Mouse (Mus musculus) heart, embryonic 13.5 days (tissue): ENCODE results near the gene Glud1. TPM values are rescaled to one million over a fixed set of nuclear protein-coding genes. Genes with fewer than 3 reads are reported as not detected.
"Not testable (repeated sequence)": the region's sequence is repeated elsewhere in the genome, so short reads cannot be mapped to it uniquely, and the experiment has no call there.

ENCODE experiments used
- ATAC-seq: fragments of 200-750 bp; cut with Nextera tagmentation; 2 replicates; pipeline ENCODE4 v1.8.0; 2017; ENCODE audit warnings: moderate TSS enrichment; ENCODE audit not compliant: insufficient number of reproducible peaks, low FRiP score, low TSS enrichment; ENCODE audit errors: extremely low read depth
- H3K27ac ChIP-seq: fragments of 300-500 bp; sonication (generic); replicated peaks from 2 replicates; pipeline ENCODE4 v1.5.1; 2015; ENCODE audit warnings: moderate library complexity, mild to moderate bottlenecking, inconsistent platforms
- H3K27me3 ChIP-seq: fragments of 300-500 bp; sonication (generic); replicated peaks from 2 replicates; pipeline ENCODE4 v1.6.1; 2015; ENCODE audit warnings: mild to moderate bottlenecking, inconsistent platforms
- H3K36me3 ChIP-seq: fragments of 300-500 bp; sonication (generic); 2 replicates; pipeline ENCODE4 v1.6.1; 2015; ENCODE audit warnings: mild to moderate bottlenecking, inconsistent platforms
- H3K4me1 ChIP-seq: fragments of 300-500 bp; sonication (generic); 2 replicates; pipeline ENCODE4 v1.6.1; 2015; ENCODE audit warnings: inconsistent platforms
- H3K4me2 ChIP-seq: fragments of 300-500 bp; sonication (generic); 2 replicates; pipeline ENCODE4 v1.6.1; 2015; ENCODE audit warnings: inconsistent platforms, mild to moderate bottlenecking, moderate library complexity
- H3K4me3 ChIP-seq: fragments of 300-500 bp; sonication (generic); 2 replicates; pipeline ENCODE4 v1.5.1; 2015; ENCODE audit warnings: moderate library complexity, mild to moderate bottlenecking, inconsistent platforms
- H3K9ac ChIP-seq: fragments of 300-500 bp; sonication (generic); 2 replicates; pipeline ENCODE4 v1.6.1; 2015; ENCODE audit warnings: inconsistent platforms, mild to moderate bottlenecking, moderate library complexity
- H3K9me3 ChIP-seq: fragments of 300-500 bp; sonication (generic); 2 replicates; pipeline ENCODE4 v1.6.1; 2016; ENCODE audit warnings: inconsistent platforms
- WGBS: fragments of 180-500 bp; shearing (Covaris S2); methylation state at CpG from one replicate; pipeline ENCODE4 v1.1.7; 2015; ENCODE audit warnings: mixed read lengths; 5-methylcytosine and 5-hydroxymethylcytosine counted together
- polyA plus RNA-seq: library from polyadenylated mRNA; unstranded; fragments of >200 nt; fragmentation: Nextera tagmentation; extraction: Ambion mirVana; gene quantifications from 2 replicates; pipeline ENCODE4 v1.2.1, GENCODE M21; 2015

Gene Glud1
- polyA plus RNA-seq, 1 experiment from 2014 or later, result 56.0 TPM

GRCm38 (mm10) chr14:34312339-34313048 is 2.0 kb downstream of the Glud1 start:
- ATAC-seq, result no peak
- peak overlapping the region; percentile 86 for H3K4me3 ChIP-seq
- no peak overlapping the region for H3K27ac ChIP-seq
- peaks cover 12% of the 10 kb centered on the region for H3K36me3 ChIP-seq
- peak overlapping the region; percentile 96 for H3K9ac ChIP-seq
- peaks cover 31% of the 10 kb centered on the region for H3K4me1 ChIP-seq
- H3K4me2 ChIP-seq, result peak overlapping the region; percentile 86
- no peaks in the 10 kb centered on the region for H3K27me3 ChIP-seq
- 33% methylated on average over 5 of the region's 6 CpGs for WGBS
- no peaks in the 10 kb centered on the region for H3K9me3 ChIP-seq

GRCm38 (mm10) chr14:34313612-34314011 is 3.1 kb downstream of the Glud1 start:
- Histone ChIP-seq H3K9me3 (no peaks in the 10 kb centered on the region), H3K4me3 (no peak overlapping the region), H3K4me2 (peak overlapping the region; percentile 86), H3K36me3 (peaks cover 14% of the 10 kb centered on the region), H3K27me3 (no peaks in the 10 kb centered on the region), H3K27ac (no peak overlapping the region), H3K9ac (no peak overlapping the region), H3K4me1 (peaks cover 31% of the 10 kb centered on the region)
- ATAC-seq, result no peak
- WGBS, result 49% methylated on average over 3 of the region's 3 CpGs

- H3K4me3 ChIP-seq, H3K27ac ChIP-seq, ATAC-seq, H3K4me2 ChIP-seq, H3K27me3 ChIP-seq, H3K9me3 ChIP-seq, H3K9ac ChIP-seq: not testable (repeated sequence)
- Histone ChIP-seq H3K4me1 (peaks cover 28% of the 10 kb centered on the region), H3K36me3 (peaks cover 19% of the 10 kb centered on the region)
- 84% methylated on average over 8 of the region's 8 CpGs for WGBS
Observed at GRCm38 (mm10) chr14:34314383-34314782, 3.9 kb downstream of the Glud1 start.

- H3K9me3 ChIP-seq, result no peaks in the 10 kb centered on the region
- WGBS, result 85% methylated on average over 3 of the region's 3 CpGs
- no peak overlapping the region for H3K4me3 ChIP-seq
- no peak for ATAC-seq
- H3K9ac ChIP-seq, result no peak overlapping the region
- H3K36me3 ChIP-seq, result peaks cover 23% of the 10 kb centered on the region
- no peak overlapping the region for H3K4me2 ChIP-seq
- H3K4me1 ChIP-seq, result peaks cover 24% of the 10 kb centered on the region
- no peak overlapping the region for H3K27ac ChIP-seq
- H3K27me3 ChIP-seq, result no peaks in the 10 kb centered on the region
Observed at GRCm38 (mm10) chr14:34314796-34315195, 4.3 kb downstream of the Glud1 start.

GRCm38 (mm10) chr14:34316346-34316745 is 5.8 kb downstream of the Glud1 start:
- no peaks in the 10 kb centered on the region for H3K9me3 ChIP-seq
- H3K36me3 ChIP-seq, result peaks cover 36% of the 10 kb centered on the region
- no peak overlapping the region for H3K4me2 ChIP-seq
- 93% methylated on average over 2 of the region's 2 CpGs for WGBS
- H3K27me3 ChIP-seq, result no peaks in the 10 kb centered on the region
- H3K9ac ChIP-seq, result no peak overlapping the region
- ATAC-seq, result no peak
- no peak overlapping the region for H3K4me3 ChIP-seq
- H3K4me1 ChIP-seq, result peaks cover 23% of the 10 kb centered on the region
- H3K27ac ChIP-seq, result no peak overlapping the region

- Histone ChIP-seq H3K36me3 (peaks cover 41% of the 10 kb centered on the region), H3K4me2 (no peak overlapping the region), H3K4me1 (peaks cover 14% of the 10 kb centered on the region), H3K27me3 (no peaks in the 10 kb centered on the region), H3K9ac (no peak overlapping the region), H3K4me3 (no peak overlapping the region), H3K27ac (no peak overlapping the region), H3K9me3 (no peaks in the 10 kb centered on the region)
- ATAC-seq, result no peak
- 85% methylated on average over 3 of the region's 3 CpGs for WGBS
Observed at GRCm38 (mm10) chr14:34317431-34317830, 6.9 kb downstream of the Glud1 start.

- Histone ChIP-seq H3K4me1 (peaks cover 9% of the 10 kb centered on the region), H3K4me3 (no peak overlapping the region), H3K27me3 (no peaks in the 10 kb centered on the region), H3K4me2 (no peak overlapping the region), H3K9me3 (no peaks in the 10 kb centered on the region), H3K9ac (no peak overlapping the region), H3K27ac (no peak overlapping the region), H3K36me3 (peaks cover 46% of the 10 kb centered on the region)
- no peak for ATAC-seq
Observed at GRCm38 (mm10) chr14:34318113-34318512, 7.6 kb downstream of the Glud1 start.

- peaks cover 77% of the 10 kb centered on the region for H3K36me3 ChIP-seq
- no peak overlapping the region for H3K9ac ChIP-seq
- no peak overlapping the region for H3K4me3 ChIP-seq
- no peak for ATAC-seq
- no peaks in the 10 kb centered on the region for H3K27me3 ChIP-seq
- H3K9me3 ChIP-seq, result no peaks in the 10 kb centered on the region
- WGBS, result 95% methylated on average over 5 of the region's 5 CpGs
- no peak overlapping the region for H3K27ac ChIP-seq
- H3K4me2 ChIP-seq, result no peak overlapping the region
- no peaks in the 10 kb centered on the region for H3K4me1 ChIP-seq
Observed at GRCm38 (mm10) chr14:34323576-34324085, 13.1 kb downstream of the Glud1 start.

GRCm38 (mm10) chr14:34326606-34327005 is 16.1 kb downstream of the Glud1 start:
- H3K27me3 ChIP-seq, result no peaks in the 10 kb centered on the region
- H3K4me2 ChIP-seq, result no peak overlapping the region
- no peak overlapping the region for H3K27ac ChIP-seq
- H3K4me1 ChIP-seq, result no peaks in the 10 kb centered on the region
- WGBS, result 65% methylated on average over 3 of the region's 3 CpGs
- H3K9me3 ChIP-seq, result no peaks in the 10 kb centered on the region
- no peak overlapping the region for H3K4me3 ChIP-seq
- no peak overlapping the region for H3K9ac ChIP-seq
- ATAC-seq, result no peak
- peaks cover 82% of the 10 kb centered on the region for H3K36me3 ChIP-seq

- Histone ChIP-seq H3K9ac (no peak overlapping the region), H3K4me3 (no peak overlapping the region), H3K36me3 (peaks cover 87% of the 10 kb centered on the region), H3K27ac (no peak overlapping the region), H3K9me3 (no peaks in the 10 kb centered on the region), H3K4me1 (no peaks in the 10 kb centered on the region), H3K27me3 (no peaks in the 10 kb centered on the region), H3K4me2 (no peak overlapping the region)
- WGBS, result 70% methylated on average over 1 of the region's 1 CpGs
- no peak for ATAC-seq
Observed at GRCm38 (mm10) chr14:34327618-34328017, 17.1 kb downstream of the Glud1 start.

GRCm38 (mm10) chr14:34330657-34331158 is 20.2 kb downstream of the Glud1 start:
- Histone ChIP-seq H3K36me3 (peaks cover 90% of the 10 kb centered on the region), H3K9ac (no peak overlapping the region), H3K4me3 (no peak overlapping the region), H3K27me3 (no peaks in the 10 kb centered on the region), H3K27ac (no peak overlapping the region), H3K4me1 (no peaks in the 10 kb centered on the region), H3K4me2 (no peak overlapping the region), H3K9me3 (no peaks in the 10 kb centered on the region)
- ATAC-seq, result no peak
- 89% methylated on average over 9 of the region's 9 CpGs for WGBS

GRCm38 (mm10) chr14:34331886-34332285 is 21.4 kb downstream of the Glud1 start:
- Histone ChIP-seq H3K4me1 (no peaks in the 10 kb centered on the region), H3K27me3 (no peaks in the 10 kb centered on the region), H3K27ac (no peak overlapping the region), H3K36me3 (peaks cover 91% of the 10 kb centered on the region), H3K9me3 (no peaks in the 10 kb centered on the region), H3K9ac (no peak overlapping the region), H3K4me2 (no peak overlapping the region), H3K4me3 (no peak overlapping the region)
- no peak for ATAC-seq
- whole genome bisulfite sequencing, result 85% methylated on average over 3 of the region's 3 CpGs
